Mouse (Mus musculus) MEL (cell line): ENCODE measurements around the gene Cabp2.

Experiments used
- BHLHE40 ChIP-seq: IDR thresholded peaks from 2 replicates; pipeline ENCODE4 v1.6.1; 2012; ENCODE audit warnings: low read depth, mild to moderate bottlenecking, inconsistent platforms, low read length, improper control_type of control experiment, borderline replicate concordance
- CTCF ChIP-seq, 3 experiments: IDR thresholded peaks in 2 of 3; conservative IDR thresholded peaks in 1 of 3; 2 replicates each; pipeline ENCODE4 v1.5.1; 2011 to 2012; ENCODE audit warnings: low read length in 3 of 3, low read depth in 2 of 3, mild to moderate bottlenecking in 2 of 3, improper control_type of control experiment in 1 of 3, inconsistent platforms in 1 of 3, mixed read lengths in 1 of 3, moderate library complexity in 1 of 3; ENCODE audit not compliant: control insufficient read depth in 1 of 3, insufficient read depth in 1 of 3, poor library complexity in 1 of 3, severe bottlenecking in 1 of 3
- E2F4 ChIP-seq: IDR thresholded peaks from 2 replicates; pipeline ENCODE4 v1.6.1; 2011; ENCODE audit warnings: low read depth, low read length, improper control_type of control experiment, borderline replicate concordance
- EP300 ChIP-seq, 2 experiments: IDR thresholded peaks; 2 replicates each; pipeline ENCODE4 v1.6.1; 2011; ENCODE audit warnings: improper control_type of control experiment in 2 of 2, low read length in 2 of 2, low read depth in 1 of 2, mild to moderate bottlenecking in 1 of 2
- ETS1 ChIP-seq: IDR thresholded peaks from 2 replicates; pipeline ENCODE4 v1.6.1; 2012; ENCODE audit warnings: low read depth, mild to moderate bottlenecking, inconsistent platforms, low read length, improper control_type of control experiment, moderate library complexity
- GATA1 ChIP-seq: IDR thresholded peaks from 2 replicates; pipeline ENCODE4 v1.6.1; 2011; ENCODE audit warnings: low read depth, low read length, improper control_type of control experiment
- MAFK ChIP-seq: IDR thresholded peaks from 2 replicates; pipeline ENCODE4 v1.6.1; 2011; ENCODE audit warnings: low read depth, mild to moderate bottlenecking, low read length, improper control_type of control experiment, borderline replicate concordance
- MAZ ChIP-seq: IDR thresholded peaks from 2 replicates; pipeline ENCODE4 v1.6.1; 2012; ENCODE audit warnings: low read depth, mild to moderate bottlenecking, inconsistent platforms, low read length, improper control_type of control experiment
- MEF2A ChIP-seq: IDR thresholded peaks from 2 replicates; pipeline ENCODE4 v1.6.1; 2014; ENCODE audit warnings: low read depth, mild to moderate bottlenecking, inconsistent platforms, low read length, improper control_type of control experiment; ENCODE audit not compliant: poor library complexity, insufficient replicate concordance, severe bottlenecking; ENCODE audit errors: extremely low read depth
- NRF1 ChIP-seq: IDR thresholded peaks from 2 replicates; pipeline ENCODE4 v1.6.1; 2014; ENCODE audit warnings: low read depth, mild to moderate bottlenecking, inconsistent platforms, low read length, improper control_type of control experiment, moderate library complexity; ENCODE audit not compliant: poor library complexity, insufficient read depth, severe bottlenecking
- POLR2A ChIP-seq, 2 experiments: IDR thresholded peaks; 2 replicates each; pipeline ENCODE4 v1.6.1; 2011 to 2012; ENCODE audit warnings: low read length in 2 of 2, mild to moderate bottlenecking in 2 of 2, control low read depth in 1 of 2, improper control_type of control experiment in 1 of 2, low read depth in 1 of 2, moderate library complexity in 1 of 2; ENCODE audit not compliant: control insufficient read depth in 1 of 2, insufficient read depth in 1 of 2, poor library complexity in 1 of 2
- RAD21 ChIP-seq: IDR thresholded peaks from 2 replicates; pipeline ENCODE4 v1.6.1; 2011; ENCODE audit warnings: mild to moderate bottlenecking, low read depth, low read length, improper control_type of control experiment
- TAL1 ChIP-seq: IDR thresholded peaks from 2 replicates; pipeline ENCODE4 v1.6.1; 2012; ENCODE audit warnings: mild to moderate bottlenecking, inconsistent platforms, low read length, moderate library complexity, mixed read lengths
- ZMIZ1 ChIP-seq: IDR thresholded peaks from 2 replicates; pipeline ENCODE4 v1.6.1; 2012; ENCODE audit warnings: low read depth, mild to moderate bottlenecking, inconsistent platforms, low read length, improper control_type of control experiment, moderate library complexity

DNA sequence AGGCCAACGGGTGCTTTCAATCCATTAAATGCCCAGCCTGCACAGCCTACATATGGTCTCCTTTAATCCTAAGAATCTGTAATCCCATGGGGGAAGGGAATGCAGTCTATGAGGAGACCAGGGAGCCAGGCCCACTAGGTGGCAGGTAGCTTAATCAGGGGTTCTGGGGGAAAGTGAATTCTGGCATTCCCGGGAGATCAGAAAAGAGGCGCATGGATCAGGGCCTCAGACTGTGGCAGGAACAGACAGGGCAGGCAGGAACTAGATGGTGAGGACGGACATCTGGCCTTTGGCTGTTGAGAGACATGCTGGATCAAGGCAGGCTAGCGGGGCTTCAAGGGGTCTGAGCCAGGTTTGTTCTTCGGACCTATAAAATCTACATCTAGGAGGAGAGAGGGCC lies 20.1 kb downstream of the Cabp2 start:
- TF ChIP-seq POLR2A (IDR thresholded peaks at IDR 0.05; ENCODE audit: control insufficient read depth in 1 of 2, insufficient read depth in 1 of 2, low read depth in 1 of 2, low read length in 2 of 2, poor library complexity in 1 of 2) (no peak), MEF2A (no peak), TAL1 (no peak), BHLHE40 (no peak), EP300 (IDR thresholded peaks at IDR 0.05; ENCODE audit: low read depth in 1 of 2, low read length in 2 of 2) (no peak), MAZ (no peak), GATA1 (no peak), MAFK (no peak), E2F4 (no peak), ETS1 (no peak), RAD21 (no peak), ZMIZ1 (no peak), NRF1 (no peak), CTCF (IDR thresholded peaks at IDR 0.05 in 2 of 3, conservative IDR thresholded peaks at IDR 0.05 in 1 of 3; ENCODE audit: control insufficient read depth in 1 of 3, insufficient read depth in 1 of 3, low read depth in 2 of 3, low read length in 3 of 3, poor library complexity in 1 of 3, severe bottlenecking in 1 of 3) (no peak)
